Mouse (Mus musculus): ENCODE measurements at regions not wholly inside any gene's neighbourhood (a gene's known extent, or its start where the extent isn't known, plus 50 kb on each side); places are given as distances from the start of the nearest gene placed in this dataset.

DNA sequence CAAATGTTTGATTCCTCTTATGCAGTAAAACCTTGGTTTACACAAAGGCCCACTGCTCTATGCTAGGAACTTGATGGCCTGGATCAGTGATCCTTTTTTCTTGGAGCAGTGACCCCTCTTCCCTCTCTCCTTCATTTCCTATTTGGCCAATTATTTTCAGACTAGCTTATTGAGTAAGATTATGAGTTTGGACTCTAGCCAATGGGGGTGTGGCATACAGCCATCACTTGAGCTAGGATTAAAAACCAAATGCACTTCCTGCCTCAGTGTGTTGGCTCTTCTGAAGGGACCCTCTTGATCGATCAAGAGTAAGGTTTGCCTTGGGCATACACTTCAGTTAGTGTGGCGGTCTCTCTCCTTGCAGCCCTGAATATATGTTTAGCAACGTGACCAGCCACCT is 1172.6 kb upstream of the Gulo start:
- no peak for DNase-seq (ENCODE audit: low spot score in 2 of 2)

DNA sequence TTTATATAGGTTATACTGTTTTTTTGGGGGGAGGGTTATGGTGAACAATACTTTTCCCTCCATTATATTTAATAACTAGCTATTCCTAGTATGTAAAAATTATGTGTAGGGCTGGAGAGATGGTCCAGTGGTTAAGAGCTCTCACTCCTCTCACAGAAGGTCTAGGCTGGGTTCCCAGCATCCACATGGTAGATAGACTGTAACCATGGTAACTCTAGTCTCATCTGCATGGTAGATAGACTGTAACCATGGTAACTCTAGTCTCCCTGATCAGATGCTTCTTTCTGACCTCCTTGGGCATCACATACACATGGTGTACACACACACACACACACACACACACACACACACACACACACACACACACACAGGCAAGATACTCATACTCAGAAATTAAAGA is 1170.5 kb upstream of the Gulo start:
- DNase-seq (ENCODE audit: low spot score in 2 of 2) = no peak

DNA sequence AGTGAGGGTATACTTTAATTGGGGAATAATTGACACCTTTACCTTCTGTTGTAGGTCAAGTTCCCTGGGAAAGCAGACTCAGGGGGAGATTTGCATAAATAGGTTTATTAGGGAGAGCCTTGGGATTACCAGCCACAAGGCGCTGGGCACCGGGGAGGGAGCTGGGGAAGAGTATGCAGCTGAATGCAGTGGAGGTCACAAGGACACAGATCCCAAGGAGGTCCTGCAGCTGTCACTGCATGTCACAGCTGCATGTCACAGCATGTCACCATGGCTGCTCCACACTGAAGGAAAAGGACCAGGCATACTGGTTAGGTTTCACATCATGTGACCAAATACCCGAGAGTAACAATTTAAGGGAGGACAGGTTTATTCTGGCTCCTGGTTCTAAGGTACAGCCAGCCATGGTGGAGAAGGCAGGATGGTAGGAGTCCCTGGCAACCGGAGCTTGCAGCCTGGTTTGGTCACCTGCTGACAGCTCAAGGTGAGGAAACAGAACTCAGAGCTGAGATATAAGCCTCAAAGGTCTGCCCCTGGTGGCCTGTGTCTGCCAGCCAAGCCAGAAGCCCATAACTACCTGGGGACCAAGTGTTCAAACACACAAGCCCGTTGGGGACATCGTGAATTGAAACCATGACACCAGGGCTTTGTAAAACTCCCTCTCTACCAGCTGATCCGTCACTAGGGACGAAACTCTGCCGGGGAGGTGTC is 1169.5 kb upstream of the Gulo start:
- DNase-seq (ENCODE audit: low spot score in 2 of 2) = no peak

DNA sequence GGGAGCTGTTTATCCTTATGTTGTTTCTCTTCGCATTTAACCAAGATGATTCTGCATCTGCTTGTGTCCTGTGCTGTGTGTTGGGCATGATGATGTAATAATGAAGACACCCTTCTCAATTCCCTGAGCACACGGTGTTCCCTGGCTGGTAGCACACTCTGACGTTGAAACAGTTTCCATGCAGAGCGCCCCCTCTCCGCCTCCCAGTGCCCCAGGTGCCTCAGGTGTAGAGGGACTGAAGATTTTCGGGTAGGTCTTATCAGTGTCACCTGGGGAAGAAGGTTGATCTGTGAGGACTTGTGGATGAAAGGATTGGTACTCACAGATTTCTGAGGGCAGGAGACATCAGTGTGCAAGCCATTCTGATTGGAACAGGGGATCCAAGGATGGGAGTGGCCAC is 1167.7 kb upstream of the Gulo start:
- no peak for DNase-seq (ENCODE audit: low spot score in 2 of 2)

DNA sequence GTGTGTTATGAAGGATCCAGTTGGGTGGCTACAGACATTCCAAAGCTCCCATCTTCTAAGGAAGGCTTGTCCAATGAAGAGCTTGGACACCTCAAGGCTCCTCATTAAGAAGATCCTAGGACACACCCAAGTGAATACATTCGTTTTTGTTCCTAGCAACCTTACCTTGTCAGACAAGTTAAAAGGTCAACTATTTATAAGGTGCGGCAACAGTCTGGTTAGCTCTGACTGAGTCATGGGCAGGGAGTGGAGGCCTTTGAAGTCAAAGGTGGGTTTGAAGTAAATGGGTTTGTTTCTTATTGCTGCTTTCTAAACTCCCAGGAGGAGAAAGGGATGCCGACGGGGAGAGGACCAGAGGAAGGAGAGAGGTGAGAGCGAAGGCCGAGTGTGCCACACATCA is 1167.1 kb upstream of the Gulo start:
- no peak for DNase-seq (ENCODE audit: low spot score in 2 of 2)

DNA sequence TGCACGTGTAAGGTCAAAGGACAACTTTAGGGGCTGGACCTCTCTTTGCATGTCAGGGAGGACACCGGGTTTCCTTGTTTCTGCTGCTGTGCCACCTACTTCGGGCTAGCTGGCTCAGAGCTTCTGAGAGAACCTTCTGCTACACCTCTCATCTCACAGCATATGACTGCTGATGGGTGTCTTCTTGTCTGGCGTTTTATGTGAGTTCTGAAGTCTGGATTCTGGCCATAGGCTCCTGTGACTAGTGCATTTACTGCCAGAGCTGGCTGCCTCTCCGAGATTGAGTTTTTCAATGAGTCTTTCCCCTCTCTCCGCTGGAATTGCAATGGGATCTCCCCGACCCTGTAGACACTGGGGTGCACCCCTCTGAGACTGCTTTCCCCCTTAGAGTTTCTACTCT is 1165.9 kb upstream of the Gulo start:
- no peak for DNase-seq (ENCODE audit: low spot score in 2 of 2)

DNA sequence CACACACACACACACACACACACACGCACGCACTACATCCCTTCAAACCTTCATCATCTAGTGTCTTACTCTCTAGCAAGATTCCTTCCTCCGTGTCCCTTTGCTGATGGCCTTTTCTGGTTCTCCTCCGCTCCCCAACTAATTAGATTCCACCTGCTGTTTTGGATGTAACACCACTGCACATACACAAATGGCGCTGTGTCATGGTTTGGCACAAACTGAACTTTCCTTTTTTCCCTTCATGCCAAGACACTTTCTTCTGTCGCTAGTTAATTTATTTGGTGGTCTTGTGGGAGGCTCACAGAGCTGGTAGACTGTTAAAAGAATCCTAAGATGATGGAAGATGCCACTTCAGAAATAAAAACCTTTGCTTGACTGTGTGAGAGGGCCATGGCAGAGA is 1161.8 kb upstream of the Gulo start:
- no peak for DNase-seq (ENCODE audit: low spot score in 2 of 2)

DNA sequence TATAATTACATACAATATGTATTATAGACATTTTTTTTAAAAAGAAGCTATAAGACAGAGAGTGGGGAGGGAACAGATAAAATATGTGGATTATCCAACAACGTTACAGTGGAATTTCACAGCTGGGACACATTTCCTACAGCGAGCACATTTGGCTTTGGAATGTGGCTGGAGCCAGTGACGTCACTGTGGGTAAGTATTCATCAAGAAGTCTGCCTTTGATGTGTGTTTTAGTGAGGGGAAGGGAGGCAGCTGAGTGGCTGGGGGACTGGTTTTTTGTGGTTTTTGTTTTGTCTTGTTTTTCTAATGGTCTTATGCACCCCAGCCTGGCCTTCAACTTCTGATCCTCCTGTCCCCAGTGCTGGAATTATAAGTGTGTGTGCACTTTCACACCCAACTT is 1161.2 kb upstream of the Gulo start:
- no peak for DNase-seq (ENCODE audit: low spot score in 2 of 2)

DNA sequence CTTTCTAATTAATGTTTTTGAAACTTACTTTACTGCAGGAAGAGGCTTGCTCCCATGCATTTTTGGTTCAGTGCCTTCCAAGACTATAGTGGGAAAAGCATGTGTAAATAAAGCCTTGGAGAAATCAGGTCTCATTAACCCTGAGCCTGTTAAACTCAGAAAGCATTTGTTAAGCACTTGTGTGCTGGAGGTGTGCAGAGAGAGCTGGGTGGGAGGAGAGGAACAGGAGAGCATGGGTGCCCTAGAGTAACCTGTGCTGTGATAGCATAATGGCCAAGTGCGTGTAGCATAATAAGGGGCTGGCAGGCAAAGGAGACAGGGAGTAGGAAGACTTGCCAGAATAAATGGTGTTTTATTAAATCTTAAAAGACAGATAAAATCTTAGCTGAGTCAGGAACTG is 1160.2 kb upstream of the Gulo start:
- DNase-seq (ENCODE audit: low spot score in 2 of 2) = no peak

DNA sequence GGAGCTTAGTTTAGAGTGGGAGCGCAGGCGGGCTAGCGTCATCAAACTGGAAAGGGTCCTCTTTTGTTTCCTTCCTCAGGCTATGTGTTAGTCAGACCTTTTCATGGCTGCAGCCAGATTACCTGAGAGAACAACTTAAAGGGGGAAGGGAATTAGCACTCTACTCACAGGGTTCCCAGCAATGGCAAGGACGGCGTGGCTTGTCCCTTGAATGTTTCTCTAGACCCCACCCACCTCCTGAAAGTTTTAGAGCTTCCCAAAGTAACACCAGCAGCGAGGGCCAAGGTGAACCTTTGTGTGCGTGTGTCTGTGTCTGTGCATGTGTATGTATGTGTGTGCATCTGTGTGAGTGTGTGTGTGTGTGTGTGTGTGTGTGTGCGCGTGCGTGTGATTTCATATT is 1151.0 kb upstream of the Gulo start:
- DNase-seq (ENCODE audit: low spot score in 2 of 2) = no peak

DNA sequence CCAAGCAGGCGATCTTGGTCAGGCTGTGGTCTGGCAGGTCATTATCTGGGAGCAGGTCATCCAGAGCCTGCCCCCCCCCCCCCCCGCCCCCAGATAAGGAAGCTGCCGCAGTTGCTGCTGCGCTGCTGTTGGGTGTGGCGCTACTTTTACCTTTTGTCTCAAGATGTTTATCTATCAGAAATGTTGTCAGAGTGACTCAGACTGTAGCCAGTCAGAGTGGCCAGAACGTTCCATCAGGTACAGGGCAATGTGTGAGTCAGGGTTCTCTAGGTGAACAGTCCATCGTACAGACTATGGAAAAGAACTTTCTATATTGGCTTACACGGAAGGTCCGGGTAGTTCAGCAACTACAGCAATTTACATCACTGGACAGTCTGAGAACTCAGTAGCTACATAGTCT is 1149.9 kb upstream of the Gulo start:
- no peak for DNase-seq (ENCODE audit: low spot score in 2 of 2)

DNA sequence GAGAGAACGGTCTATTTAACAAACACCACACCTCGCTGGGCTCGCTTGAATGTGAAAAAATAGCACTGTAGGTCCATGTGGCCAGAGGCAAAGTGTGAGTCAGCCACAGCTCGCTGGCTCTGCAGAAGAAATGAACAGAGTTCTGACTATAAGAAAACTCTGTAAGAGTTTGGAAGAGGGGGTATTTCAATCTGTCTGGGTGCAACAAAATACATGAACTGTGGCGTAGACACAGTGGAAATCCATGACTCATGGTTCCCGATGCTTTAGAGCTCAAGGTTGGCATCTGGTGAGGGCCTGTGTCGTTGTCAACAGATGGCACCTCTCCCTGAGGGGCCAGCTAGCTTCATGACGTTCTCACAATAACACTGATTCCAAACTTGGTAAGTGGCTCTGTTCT is 1147.4 kb upstream of the Gulo start:
- DNase-seq (ENCODE audit: low spot score in 2 of 2) = no peak

DNA sequence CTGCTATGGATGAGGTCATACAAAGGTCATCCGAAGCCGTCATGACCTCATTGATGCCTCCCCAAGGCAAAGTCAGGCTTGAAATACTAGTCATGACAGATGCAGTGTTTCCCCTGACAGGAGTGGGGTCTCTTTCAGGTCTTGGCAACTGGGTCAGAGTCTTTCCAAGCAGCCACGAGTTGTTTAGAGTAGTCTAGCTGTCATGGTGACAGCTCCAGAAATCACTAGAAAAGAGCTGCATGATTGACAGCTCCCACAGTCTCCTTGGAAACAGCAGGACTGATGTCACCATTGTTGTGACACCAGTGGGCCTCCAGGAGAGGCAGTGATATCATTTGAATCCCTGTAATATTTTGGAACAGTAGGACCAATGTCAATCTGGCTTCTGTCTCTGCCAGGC is 1144.6 kb upstream of the Gulo start:
- no peak for DNase-seq (ENCODE audit: low spot score in 2 of 2)

DNA sequence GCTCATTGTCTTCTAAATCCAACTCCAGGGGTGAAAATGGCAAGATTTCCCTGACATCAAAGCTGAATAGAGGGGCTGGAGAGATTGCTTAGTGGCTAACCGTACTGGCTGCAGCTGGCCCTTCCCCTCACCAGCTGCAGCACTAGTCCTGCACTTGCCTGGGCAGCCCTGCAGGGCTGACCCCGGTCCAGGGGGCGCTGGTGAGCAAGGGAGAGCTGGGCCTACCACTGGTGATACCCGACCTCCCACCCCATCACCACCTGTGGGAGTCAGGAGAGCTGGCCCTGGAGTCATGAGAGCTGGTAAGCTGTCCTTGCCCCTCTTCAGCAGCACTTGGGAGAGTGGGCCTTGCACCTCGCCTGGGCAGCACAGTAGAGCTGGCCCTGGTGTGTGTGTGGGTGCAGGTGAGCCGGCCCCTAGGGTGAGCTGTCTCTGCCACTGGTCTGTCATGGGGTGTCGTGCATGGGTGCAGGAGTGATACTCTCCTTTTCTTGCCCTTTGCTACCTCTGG is 1141.0 kb upstream of the Gulo start:
- DNase-seq (ENCODE audit: low spot score in 2 of 2) = no peak

DNA sequence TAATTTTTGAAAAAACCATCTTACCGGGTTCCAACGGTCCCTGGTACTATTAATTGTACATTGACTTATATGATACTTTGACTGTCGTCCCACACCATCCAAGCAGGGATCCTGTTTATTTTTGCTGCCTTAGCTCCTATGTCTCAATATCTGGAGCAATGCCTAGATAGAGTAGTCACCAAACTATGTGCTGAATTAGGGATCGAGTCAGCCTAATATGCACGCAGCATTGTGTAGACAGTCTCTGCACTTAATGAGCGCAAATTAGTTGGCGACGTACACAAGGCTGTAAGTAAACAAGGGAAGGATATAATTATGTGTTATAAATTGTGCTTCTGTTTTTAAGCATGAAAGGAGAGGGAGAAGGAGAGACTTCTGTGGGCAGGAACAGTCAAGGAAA is 1140.1 kb upstream of the Gulo start:
- DNase-seq (ENCODE audit: low spot score in 2 of 2) = no peak

DNA sequence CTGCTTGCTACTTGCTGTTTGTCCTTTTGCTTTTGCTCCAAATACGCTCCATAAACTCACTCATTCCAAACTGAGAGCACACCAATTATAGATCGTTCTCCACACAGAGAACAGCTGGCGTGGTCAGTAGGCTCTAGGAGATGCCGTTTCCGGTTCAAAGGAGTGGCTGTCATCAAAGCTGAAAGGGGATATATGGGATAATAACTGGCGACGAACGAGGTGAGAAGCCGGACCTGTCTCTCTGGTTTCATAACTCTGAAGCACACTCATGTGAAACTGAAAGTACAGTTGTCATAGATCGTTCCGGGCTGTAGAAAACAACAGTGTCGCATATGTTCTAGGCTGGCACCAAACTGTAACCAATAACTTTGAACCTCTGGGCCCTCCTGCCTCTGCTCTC is 1137.6 kb upstream of the Gulo start:
- DNase-seq (ENCODE audit: low spot score in 2 of 2) = no peak

DNA sequence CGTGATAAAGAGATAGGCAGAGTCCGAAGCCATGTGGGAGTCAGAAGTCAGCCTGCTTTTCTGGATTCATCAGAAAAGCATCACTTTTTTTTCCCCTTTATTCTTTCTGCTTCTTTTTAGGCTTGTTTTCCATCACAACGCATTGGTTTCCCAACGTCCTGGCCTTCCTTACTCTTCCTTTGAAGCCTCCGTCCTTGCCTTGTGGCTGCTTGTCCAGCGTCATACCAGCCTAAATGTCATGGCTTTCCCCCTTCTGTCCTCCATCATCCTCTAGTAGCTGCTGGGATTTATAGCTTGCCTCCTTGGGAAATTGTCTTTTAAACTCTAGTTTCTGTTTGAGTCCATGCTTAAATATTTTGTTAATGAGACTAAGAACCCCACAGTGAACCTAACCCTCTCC is 1136.0 kb upstream of the Gulo start:
- no peak for DNase-seq (ENCODE audit: low spot score in 2 of 2)

DNA sequence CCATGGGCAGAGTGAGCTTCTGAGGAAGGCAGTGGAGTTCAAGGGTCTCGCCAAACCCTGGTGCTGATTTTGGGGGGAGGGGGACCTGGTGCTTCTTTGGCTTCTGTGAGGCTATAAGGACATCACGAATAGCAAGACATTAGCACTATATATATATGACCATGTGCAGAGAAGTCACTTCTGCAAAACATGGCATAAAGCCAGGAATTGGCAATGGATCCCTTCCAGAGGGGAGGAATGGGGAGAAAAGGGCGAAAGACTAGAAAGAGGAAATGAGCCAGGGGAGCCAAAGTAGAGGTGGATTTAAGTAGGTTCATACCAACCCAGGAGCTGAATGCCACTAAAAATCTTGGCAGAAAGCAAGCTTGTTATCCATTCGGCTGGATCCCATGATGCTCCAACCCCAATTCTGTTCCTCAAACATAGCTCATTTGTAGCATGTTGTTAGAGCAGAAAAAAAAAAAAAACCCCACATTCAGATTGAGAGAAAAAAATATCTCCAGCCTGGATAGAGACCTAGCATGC is 1135.5 kb upstream of the Gulo start:
- DNase-seq (ENCODE audit: low spot score in 2 of 2) = no peak

DNA sequence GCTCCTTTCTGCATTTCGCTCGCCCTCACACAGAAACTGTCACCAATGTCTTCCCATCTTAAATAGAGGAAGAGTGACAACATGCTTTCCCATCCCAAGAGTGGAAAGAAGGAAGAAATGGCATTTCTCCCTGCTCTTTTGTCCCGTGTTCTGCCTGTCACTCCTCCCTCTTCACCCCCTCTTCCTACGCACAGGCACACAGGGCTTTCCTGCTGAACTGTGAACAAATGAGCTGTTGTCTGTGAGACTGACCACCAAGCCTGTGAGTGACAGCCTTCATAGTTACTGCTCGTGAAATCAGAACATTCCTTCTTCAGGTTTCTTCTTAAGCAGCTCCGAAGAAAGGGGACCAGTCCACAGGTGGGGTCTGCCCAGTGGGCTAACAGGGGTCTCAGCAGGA is 1134.8 kb upstream of the Gulo start:
- DNase-seq (ENCODE audit: low spot score in 2 of 2) = no peak

DNA sequence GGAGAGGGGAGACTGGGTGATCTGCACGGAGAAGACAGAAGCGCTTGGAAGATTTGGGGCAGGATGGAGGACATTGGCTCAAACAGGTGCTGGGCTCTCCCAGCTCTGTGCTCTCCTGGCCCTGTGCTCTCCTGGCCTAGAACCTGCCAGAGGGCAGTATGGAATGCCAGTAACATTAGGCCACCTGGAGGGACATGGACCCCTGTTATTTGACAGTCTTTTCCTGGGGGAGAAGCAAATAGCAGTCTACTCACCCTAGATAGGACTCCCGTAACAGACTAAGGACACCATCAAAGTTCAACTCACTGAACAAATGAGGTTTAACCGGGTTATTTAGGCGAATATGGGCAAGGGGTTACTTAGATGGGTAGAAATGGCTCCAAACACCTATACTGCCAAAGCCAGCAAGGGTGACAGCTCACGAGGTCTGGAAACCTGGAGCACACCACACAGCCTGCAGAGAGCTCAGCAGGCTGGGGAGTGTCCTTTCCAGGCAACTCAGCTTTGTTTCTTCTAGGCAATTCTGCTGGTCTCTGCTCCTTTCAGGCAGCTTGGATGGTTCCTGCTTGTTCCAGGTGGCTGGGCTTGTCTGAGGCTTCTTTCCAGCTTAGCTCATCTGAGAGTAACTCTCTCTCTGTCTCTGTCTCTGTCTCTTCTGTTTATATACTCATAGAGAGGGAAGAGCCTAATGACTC is 1133.7 kb upstream of the Gulo start:
- no peak for DNase-seq (ENCODE audit: low spot score in 2 of 2)

DNA sequence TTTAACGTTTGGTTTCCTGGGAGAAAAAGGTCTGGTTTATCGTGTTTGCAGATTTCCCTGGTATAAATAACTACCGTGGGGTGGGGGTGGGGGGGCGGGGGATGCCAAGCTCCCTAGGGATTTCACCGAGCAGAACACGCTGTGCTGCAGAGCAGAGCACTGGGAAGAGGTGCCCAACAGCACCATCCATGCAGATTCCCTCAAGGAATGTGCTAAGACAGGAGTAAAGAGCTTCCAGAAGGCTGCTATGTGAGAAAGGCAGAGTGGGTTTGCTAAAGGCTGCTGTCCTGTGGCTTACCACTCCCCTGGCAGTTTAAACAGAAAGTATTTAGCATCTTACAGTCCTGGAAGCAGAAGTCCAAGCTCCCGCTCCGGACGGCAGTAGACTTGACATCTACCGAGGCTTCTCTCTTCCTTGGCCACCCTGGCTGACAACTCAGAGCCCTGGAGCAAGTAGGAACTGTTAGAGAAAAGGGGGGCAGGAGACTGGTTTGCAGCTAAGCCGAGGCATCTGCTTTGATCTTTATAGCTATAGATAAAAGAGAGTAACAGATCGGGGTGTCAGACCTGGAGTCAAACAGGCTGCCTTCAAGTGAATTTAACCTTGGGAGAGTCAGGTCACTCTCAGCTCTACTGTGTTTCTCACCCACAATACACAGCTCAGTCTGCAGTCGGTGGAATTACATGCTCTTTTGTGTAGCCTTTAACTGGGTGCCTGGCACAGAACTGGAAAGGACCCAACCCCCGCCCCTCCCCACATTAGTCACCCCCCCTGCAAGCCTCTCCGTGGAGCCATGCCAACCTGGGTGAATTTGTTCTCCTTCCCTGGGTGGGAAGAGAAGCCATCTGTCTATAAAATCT is 1132.8 kb upstream of the Gulo start:
- DNase-seq (ENCODE audit: low spot score in 2 of 2) = peak in 1 of 2 experiments; percentile 43

DNA sequence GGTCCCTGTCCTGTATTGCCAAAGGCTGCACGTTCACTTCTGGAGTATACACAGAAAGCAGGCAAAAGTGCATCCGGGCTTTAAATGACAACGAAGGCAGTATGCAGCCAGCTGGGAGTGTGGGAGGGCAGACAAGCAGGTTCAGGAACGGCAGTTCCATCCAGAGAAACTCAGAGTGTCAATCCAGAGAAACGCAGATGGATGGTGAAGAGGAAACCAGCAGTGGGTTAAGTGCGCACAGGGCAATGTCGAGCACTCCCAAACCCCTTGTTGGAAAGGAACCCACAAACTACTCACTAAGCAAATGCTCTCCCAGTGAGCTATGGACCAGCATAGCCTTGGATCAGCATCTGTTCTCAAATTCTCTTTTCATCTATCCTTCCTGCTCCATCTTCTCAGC is 1132.1 kb upstream of the Gulo start:
- DNase-seq (ENCODE audit: low spot score in 2 of 2) = peak; percentile 43 to 60
